Mouse (Mus musculus): ENCODE results near the gene Gtf2a1.
A peak's percentile ranks its signal among the peaks of the same experiment; 100 is the strongest.
"Not testable (repeated sequence)": the region's sequence is repeated elsewhere in the genome, so short reads cannot be mapped to it uniquely, and the experiment has no call there.

Gtf2a1 gene

GRCm38 (mm10) chr12:91581204-91582070 lies 8.8 kb downstream of the Gtf2a1 start:
- DNase-seq (ENCODE audit: low spot score), result no peak

GRCm38 (mm10) chr12:91579665-91580064 lies 10.6 kb downstream of the Gtf2a1 start:
- no peak for DNase-seq (ENCODE audit: low spot score)

- DNase-seq (ENCODE audit: low spot score), result no peak
Observed at GRCm38 (mm10) chr12:91571708-91572107, 18.6 kb downstream of the Gtf2a1 start.

GRCm38 (mm10) chr12:91569255-91569654 lies 21.0 kb downstream of the Gtf2a1 start:
- DNase-seq (ENCODE audit: low spot score), result no peak

- DNase-seq (ENCODE audit: low spot score), result no peak
Observed at GRCm38 (mm10) chr12:91567145-91567544, 23.1 kb downstream of the Gtf2a1 start.

- DNase-seq (ENCODE audit: low spot score), result not testable (repeated sequence)
Observed at GRCm38 (mm10) chr12:91558152-91558551, 32.1 kb downstream of the Gtf2a1 start.

GRCm38 (mm10) chr12:91557358-91558005 lies 32.8 kb downstream of the Gtf2a1 start:
- not testable (repeated sequence) for DNase-seq (ENCODE audit: low spot score)

- DNase-seq (ENCODE audit: low spot score), result peak; percentile 19
Observed at GRCm38 (mm10) chr12:91551773-91552526, 38.3 kb downstream of the Gtf2a1 start.

- no peak for DNase-seq (ENCODE audit: low spot score)
Observed at GRCm38 (mm10) chr12:91549471-91549870, 40.8 kb downstream of the Gtf2a1 start.

- DNase-seq (ENCODE audit: low spot score), result no peak
Observed at GRCm38 (mm10) chr12:91540202-91540601, 50.1 kb downstream of the Gtf2a1 start.

GRCm38 (mm10) chr12:91534514-91534913 lies 55.8 kb downstream of the Gtf2a1 start:
- DNase-seq (ENCODE audit: low spot score), result no peak

GRCm38 (mm10) chr12:91523626-91524025 lies 66.7 kb downstream of the Gtf2a1 start:
- DNase-seq (ENCODE audit: low spot score), result no peak

GRCm38 (mm10) chr12:91517808-91518207 lies 72.5 kb downstream of the Gtf2a1 start:
- no peak for DNase-seq (ENCODE audit: low spot score)

GRCm38 (mm10) chr12:91513980-91514379 lies 76.3 kb downstream of the Gtf2a1 start:
- DNase-seq (ENCODE audit: low spot score), result no peak

GRCm38 (mm10) chr12:91511766-91512165 lies 78.5 kb downstream of the Gtf2a1 start:
- no peak for DNase-seq (ENCODE audit: low spot score)

All from lung, postnatal 25 days (tissue).